Mouse (Mus musculus): ENCODE measurements at regions not wholly inside any gene's neighbourhood (a gene's known extent, or its start where the extent isn't known, plus 50 kb on each side); places are given as distances from the start of the nearest gene placed in this dataset.

GRCm38 (mm10) chr2:74981856-74982255 is 156.3 kb downstream of the Mtx2 start:
- no peaks in the 10 kb centered on the region for H3K36me3 ChIP-seq
- H3K9ac ChIP-seq: no peak overlapping the region
- DNase-seq: no peak
- H3K4me3 ChIP-seq (replicated peaks): no peak overlapping the region
- ATAC-seq (ENCODE audit: low read depth): no peak
- no peaks in the 10 kb centered on the region for H3K27me3 ChIP-seq
- H3K4me2 ChIP-seq: no peak overlapping the region
- WGBS (ENCODE audit: insufficient replicate concordance): 76% methylated on average over 3 of the region's 3 CpGs
- no peak overlapping the region for H3K27ac ChIP-seq
- no peaks in the 10 kb centered on the region for H3K4me1 ChIP-seq (replicated peaks)
- H3K9me3 ChIP-seq (replicated peaks): no peaks in the 10 kb centered on the region

- no peaks in the 10 kb centered on the region for H3K36me3 ChIP-seq
- ATAC-seq (ENCODE audit: low read depth) (no peak), DNase-seq (no peak)
- no peaks in the 10 kb centered on the region for H3K27me3 ChIP-seq
- no peaks in the 10 kb centered on the region for H3K9me3 ChIP-seq (replicated peaks)
- H3K9ac ChIP-seq: no peak overlapping the region
- H3K4me2 ChIP-seq: no peak overlapping the region
- WGBS (ENCODE audit: insufficient replicate concordance): 66% methylated on average over 3 of the region's 3 CpGs
- H3K4me3 ChIP-seq (replicated peaks): no peak overlapping the region
- no peaks in the 10 kb centered on the region for H3K4me1 ChIP-seq (replicated peaks)
- H3K27ac ChIP-seq: no peak overlapping the region
These were observed 168.2 kb downstream of the Mtx2 start for GRCm38 (mm10) chr2:74993802-74994201.

- Histone ChIP-seq H3K27ac (no peak overlapping the region), H3K4me2 (no peak overlapping the region), H3K36me3 (no peaks in the 10 kb centered on the region), H3K9me3 (replicated peaks) (no peaks in the 10 kb centered on the region), H3K27me3 (no peaks in the 10 kb centered on the region), H3K4me1 (replicated peaks) (no peaks in the 10 kb centered on the region), H3K4me3 (replicated peaks) (no peak overlapping the region), H3K9ac (no peak overlapping the region)
- DNase-seq (no peak), ATAC-seq (ENCODE audit: low read depth) (no peak)
- 4% methylated on average over 2 of the region's 2 CpGs for WGBS (ENCODE audit: insufficient replicate concordance)
These were observed 169.4 kb downstream of the Mtx2 start for GRCm38 (mm10) chr2:74994998-74995397.

GRCm38 (mm10) chr2:74997736-74998135 is 172.1 kb downstream of the Mtx2 start:
- no peak for DNase-seq
- Histone ChIP-seq H3K4me3 (replicated peaks) (no peak overlapping the region), H3K27ac (no peak overlapping the region), H3K4me1 (replicated peaks) (no peaks in the 10 kb centered on the region), H3K27me3 (no peaks in the 10 kb centered on the region), H3K4me2 (no peak overlapping the region), H3K36me3 (no peaks in the 10 kb centered on the region), H3K9ac (no peak overlapping the region), H3K9me3 (replicated peaks) (no peaks in the 10 kb centered on the region)
- ATAC-seq (ENCODE audit: low read depth): no peak
- 57% methylated on average over 1 of the region's 1 CpGs for WGBS (ENCODE audit: insufficient replicate concordance)

- no peaks in the 10 kb centered on the region for H3K27me3 ChIP-seq
- no peak overlapping the region for H3K4me2 ChIP-seq
- H3K4me1 ChIP-seq (replicated peaks): no peaks in the 10 kb centered on the region
- no peak overlapping the region for H3K9ac ChIP-seq
- DNase-seq (no peak), ATAC-seq (ENCODE audit: low read depth) (no peak)
- H3K9me3 ChIP-seq (replicated peaks): no peaks in the 10 kb centered on the region
- no peak overlapping the region for H3K27ac ChIP-seq
- H3K4me3 ChIP-seq (replicated peaks): no peak overlapping the region
- 75% methylated on average over 10 of the region's 10 CpGs for WGBS (ENCODE audit: insufficient replicate concordance)
- H3K36me3 ChIP-seq: no peaks in the 10 kb centered on the region
These were observed 174.8 kb downstream of the Mtx2 start for GRCm38 (mm10) chr2:75000368-75000796.

GRCm38 (mm10) chr2:75002562-75002961 is 177.0 kb downstream of the Mtx2 start:
- no peak for ATAC-seq (ENCODE audit: low read depth)
- Histone ChIP-seq H3K9ac (no peak overlapping the region), H3K4me2 (no peak overlapping the region), H3K4me1 (replicated peaks) (no peaks in the 10 kb centered on the region), H3K27me3 (no peaks in the 10 kb centered on the region), H3K9me3 (replicated peaks) (no peaks in the 10 kb centered on the region), H3K4me3 (replicated peaks) (no peak overlapping the region), H3K36me3 (no peaks in the 10 kb centered on the region), H3K27ac (no peak overlapping the region)
- no peak for DNase-seq
- WGBS (ENCODE audit: insufficient replicate concordance): 78% methylated on average over 12 of the region's 12 CpGs

GRCm38 (mm10) chr2:75008116-75008515 is 182.5 kb downstream of the Mtx2 start:
- Histone ChIP-seq H3K36me3 (no peaks in the 10 kb centered on the region), H3K27ac (no peak overlapping the region), H3K4me1 (replicated peaks) (no peaks in the 10 kb centered on the region), H3K9ac (no peak overlapping the region), H3K4me2 (no peak overlapping the region), H3K9me3 (replicated peaks) (no peaks in the 10 kb centered on the region), H3K4me3 (replicated peaks) (no peak overlapping the region), H3K27me3 (no peaks in the 10 kb centered on the region)
- WGBS (ENCODE audit: insufficient replicate concordance): 56% methylated on average over 1 of the region's 1 CpGs
- DNase-seq (no peak), ATAC-seq (ENCODE audit: low read depth) (no peak)

GRCm38 (mm10) chr2:75010647-75011046 is 185.0 kb downstream of the Mtx2 start:
- Histone ChIP-seq H3K4me2 (no peak overlapping the region), H3K4me1 (replicated peaks) (no peaks in the 10 kb centered on the region), H3K27ac (no peak overlapping the region), H3K4me3 (replicated peaks) (no peak overlapping the region), H3K9me3 (replicated peaks) (no peaks in the 10 kb centered on the region), H3K36me3 (no peaks in the 10 kb centered on the region), H3K9ac (no peak overlapping the region), H3K27me3 (no peaks in the 10 kb centered on the region)
- DNase-seq (no peak), ATAC-seq (ENCODE audit: low read depth) (no peak)
- WGBS (ENCODE audit: insufficient replicate concordance): 41% methylated on average over 7 of the region's 7 CpGs

GRCm38 (mm10) chr2:75012046-75012445 is 186.4 kb downstream of the Mtx2 start:
- no peaks in the 10 kb centered on the region for H3K36me3 ChIP-seq
- H3K9ac ChIP-seq: no peak overlapping the region
- H3K27ac ChIP-seq: no peak overlapping the region
- no peaks in the 10 kb centered on the region for H3K27me3 ChIP-seq
- no peaks in the 10 kb centered on the region for H3K9me3 ChIP-seq (replicated peaks)
- DNase-seq (no peak), ATAC-seq (ENCODE audit: low read depth) (no peak)
- 61% methylated on average over 8 of the region's 8 CpGs for WGBS (ENCODE audit: insufficient replicate concordance)
- no peaks in the 10 kb centered on the region for H3K4me1 ChIP-seq (replicated peaks)
- no peak overlapping the region for H3K4me2 ChIP-seq
- no peak overlapping the region for H3K4me3 ChIP-seq (replicated peaks)

- DNase-seq (no peak), ATAC-seq (ENCODE audit: low read depth) (no peak)
- no peak overlapping the region for H3K4me3 ChIP-seq (replicated peaks)
- no peaks in the 10 kb centered on the region for H3K4me1 ChIP-seq (replicated peaks)
- H3K36me3 ChIP-seq: no peaks in the 10 kb centered on the region
- H3K27ac ChIP-seq: no peak overlapping the region
- H3K9ac ChIP-seq: no peak overlapping the region
- 60% methylated on average over 16 of the region's 16 CpGs for WGBS (ENCODE audit: insufficient replicate concordance)
- no peak overlapping the region for H3K4me2 ChIP-seq
- no peaks in the 10 kb centered on the region for H3K27me3 ChIP-seq
- no peaks in the 10 kb centered on the region for H3K9me3 ChIP-seq (replicated peaks)
These were observed 189.6 kb downstream of the Mtx2 start for GRCm38 (mm10) chr2:75014994-75015728.

GRCm38 (mm10) chr2:75019459-75019858 is 193.9 kb downstream of the Mtx2 start:
- Histone ChIP-seq H3K4me2 (no peak overlapping the region), H3K9ac (no peak overlapping the region), H3K4me3 (replicated peaks) (no peak overlapping the region), H3K27ac (no peak overlapping the region), H3K27me3 (no peaks in the 10 kb centered on the region), H3K9me3 (replicated peaks) (no peaks in the 10 kb centered on the region), H3K36me3 (no peaks in the 10 kb centered on the region), H3K4me1 (replicated peaks) (no peaks in the 10 kb centered on the region)
- ATAC-seq (ENCODE audit: low read depth) (no peak), DNase-seq (no peak)
- WGBS (ENCODE audit: insufficient replicate concordance): 14% methylated on average over 7 of the region's 7 CpGs

GRCm38 (mm10) chr2:75021639-75022038 is 196.0 kb downstream of the Mtx2 start:
- Histone ChIP-seq H3K27me3 (no peaks in the 10 kb centered on the region), H3K36me3 (no peaks in the 10 kb centered on the region), H3K9me3 (replicated peaks) (no peaks in the 10 kb centered on the region), H3K4me2 (no peak overlapping the region), H3K4me1 (replicated peaks) (no peaks in the 10 kb centered on the region), H3K9ac (no peak overlapping the region), H3K4me3 (replicated peaks) (no peak overlapping the region), H3K27ac (no peak overlapping the region)
- DNase-seq (no peak), ATAC-seq (ENCODE audit: low read depth) (no peak)
- 34% methylated on average over 7 of the region's 7 CpGs for WGBS (ENCODE audit: insufficient replicate concordance)

Measured in liver, embryonic 13.5 days (tissue).